Mouse (Mus musculus): Measurements from ENCODE around the gene Mctp1. TPM values are rescaled to one million over a fixed set of nuclear protein-coding genes. Genes with fewer than 3 reads are reported as not detected.

Mctp1 gene
- polyA plus RNA-seq, 1 experiment from 2014 or later = 3.9 TPM

- no peak for TF ChIP-seq CTCF (IDR thresholded peaks at IDR 0.05)
- TF ChIP-seq EP300 (IDR thresholded peaks at IDR 0.05) = no peak
- Histone ChIP-seq H3K27me3 (replicated peaks; ENCODE audit: insufficient read depth, low read length) (no peaks in the 10 kb centered on the region), H3K9me3 (ENCODE audit: low read length) (no peaks in the 10 kb centered on the region), H3K4me2 (replicated peaks; ENCODE audit: low read depth, low read length) (no peak overlapping the region), H3K4me1 (ENCODE audit: insufficient read depth, low read depth, low read length) (no peaks in the 10 kb centered on the region), H3K27ac (ENCODE audit: low read length) (no peak overlapping the region), H3K9ac (replicated peaks; ENCODE audit: low read depth) (no peak overlapping the region), H3K4me3 (ENCODE audit: low read depth, low read length) (no peak overlapping the region), H3K36me3 (ENCODE audit: insufficient read depth, low read length) (no peaks in the 10 kb centered on the region)
- DNase-seq (ENCODE audit: low spot score) (no peak), ATAC-seq (no peak)
- WGBS = 74% methylated on average over 4 of the region's 4 CpGs
Measured at GRCm38 (mm10) chr13:76895770-76896456, 511.6 kb downstream of the Mctp1 start.

GRCm38 (mm10) chr13:76896457-76896790 is 512.1 kb downstream of the Mctp1 start:
- WGBS = 43% methylated on average over 1 of the region's 1 CpGs
- ATAC-seq (no peak), DNase-seq (ENCODE audit: low spot score) (no peak)
- H3K36me3 ChIP-seq (ENCODE audit: insufficient read depth, low read length) = no peaks in the 10 kb centered on the region
- H3K4me3 ChIP-seq (ENCODE audit: low read depth, low read length) = no peak overlapping the region
- no peak overlapping the region for H3K27ac ChIP-seq (ENCODE audit: low read length)
- no peak for TF ChIP-seq EP300 (IDR thresholded peaks at IDR 0.05)
- no peak for TF ChIP-seq CTCF (IDR thresholded peaks at IDR 0.05)
- no peaks in the 10 kb centered on the region for H3K4me1 ChIP-seq (ENCODE audit: insufficient read depth, low read depth, low read length)
- no peaks in the 10 kb centered on the region for H3K9me3 ChIP-seq (ENCODE audit: low read length)
- no peaks in the 10 kb centered on the region for H3K27me3 ChIP-seq (replicated peaks; ENCODE audit: insufficient read depth, low read length)
- H3K4me2 ChIP-seq (replicated peaks; ENCODE audit: low read depth, low read length) = no peak overlapping the region
- no peak overlapping the region for H3K9ac ChIP-seq (replicated peaks; ENCODE audit: low read depth)

GRCm38 (mm10) chr13:76918321-76918720 is 534.0 kb downstream of the Mctp1 start:
- no peak overlapping the region for H3K4me3 ChIP-seq (ENCODE audit: low read depth, low read length)
- WGBS = 77% methylated on average over 1 of the region's 1 CpGs
- no peak overlapping the region for H3K27ac ChIP-seq (ENCODE audit: low read length)
- H3K4me1 ChIP-seq (ENCODE audit: insufficient read depth, low read depth, low read length) = no peaks in the 10 kb centered on the region
- H3K4me2 ChIP-seq (replicated peaks; ENCODE audit: low read depth, low read length) = no peak overlapping the region
- no peak for ATAC-seq
- H3K9ac ChIP-seq (replicated peaks; ENCODE audit: low read depth) = no peak overlapping the region
- no peaks in the 10 kb centered on the region for H3K9me3 ChIP-seq (ENCODE audit: low read length)
- H3K36me3 ChIP-seq (ENCODE audit: insufficient read depth, low read length) = no peaks in the 10 kb centered on the region
- TF ChIP-seq CTCF (IDR thresholded peaks at IDR 0.05) = no peak
- no peak for TF ChIP-seq EP300 (IDR thresholded peaks at IDR 0.05)
- no peaks in the 10 kb centered on the region for H3K27me3 ChIP-seq (replicated peaks; ENCODE audit: insufficient read depth, low read length)
- no peak for DNase-seq (ENCODE audit: low spot score)

GRCm38 (mm10) chr13:76926851-76927250 is 542.5 kb downstream of the Mctp1 start:
- no peak overlapping the region for H3K9ac ChIP-seq (replicated peaks; ENCODE audit: low read depth)
- no peaks in the 10 kb centered on the region for H3K4me1 ChIP-seq (ENCODE audit: insufficient read depth, low read depth, low read length)
- WGBS = 60% methylated on average over 1 of the region's 1 CpGs
- no peak for DNase-seq (ENCODE audit: low spot score)
- H3K36me3 ChIP-seq (ENCODE audit: insufficient read depth, low read length) = no peaks in the 10 kb centered on the region
- TF ChIP-seq EP300 (IDR thresholded peaks at IDR 0.05) (no peak), CTCF (IDR thresholded peaks at IDR 0.05) (no peak)
- H3K9me3 ChIP-seq (ENCODE audit: low read length) = no peaks in the 10 kb centered on the region
- no peak overlapping the region for H3K27ac ChIP-seq (ENCODE audit: low read length)
- no peak overlapping the region for H3K4me2 ChIP-seq (replicated peaks; ENCODE audit: low read depth, low read length)
- H3K27me3 ChIP-seq (replicated peaks; ENCODE audit: insufficient read depth, low read length) = no peaks in the 10 kb centered on the region
- no peak for ATAC-seq
- H3K4me3 ChIP-seq (ENCODE audit: low read depth, low read length) = no peak overlapping the region

GRCm38 (mm10) chr13:76927875-76928440 is 543.6 kb downstream of the Mctp1 start:
- H3K27me3 ChIP-seq (replicated peaks; ENCODE audit: insufficient read depth, low read length) = no peaks in the 10 kb centered on the region
- no peaks in the 10 kb centered on the region for H3K4me1 ChIP-seq (ENCODE audit: insufficient read depth, low read depth, low read length)
- 53% methylated on average over 5 of the region's 5 CpGs for WGBS
- no peak overlapping the region for H3K27ac ChIP-seq (ENCODE audit: low read length)
- no peak overlapping the region for H3K4me3 ChIP-seq (ENCODE audit: low read depth, low read length)
- no peak overlapping the region for H3K9ac ChIP-seq (replicated peaks; ENCODE audit: low read depth)
- no peak overlapping the region for H3K4me2 ChIP-seq (replicated peaks; ENCODE audit: low read depth, low read length)
- DNase-seq (ENCODE audit: low spot score) (no peak), ATAC-seq (no peak)
- TF ChIP-seq CTCF (IDR thresholded peaks at IDR 0.05) = no peak
- TF ChIP-seq EP300 (IDR thresholded peaks at IDR 0.05) = no peak
- H3K36me3 ChIP-seq (ENCODE audit: insufficient read depth, low read length) = no peaks in the 10 kb centered on the region
- no peaks in the 10 kb centered on the region for H3K9me3 ChIP-seq (ENCODE audit: low read length)

GRCm38 (mm10) chr13:76929152-76929551 is 544.8 kb downstream of the Mctp1 start:
- Histone ChIP-seq H3K4me2 (replicated peaks; ENCODE audit: low read depth, low read length) (no peak overlapping the region), H3K4me1 (ENCODE audit: insufficient read depth, low read depth, low read length) (no peaks in the 10 kb centered on the region), H3K36me3 (ENCODE audit: insufficient read depth, low read length) (no peaks in the 10 kb centered on the region), H3K9me3 (ENCODE audit: low read length) (no peaks in the 10 kb centered on the region), H3K9ac (replicated peaks; ENCODE audit: low read depth) (no peak overlapping the region), H3K27ac (ENCODE audit: low read length) (no peak overlapping the region), H3K27me3 (replicated peaks; ENCODE audit: insufficient read depth, low read length) (no peaks in the 10 kb centered on the region), H3K4me3 (ENCODE audit: low read depth, low read length) (no peak overlapping the region)
- no peak for ATAC-seq
- no peak for DNase-seq (ENCODE audit: low spot score)
- TF ChIP-seq EP300 (IDR thresholded peaks at IDR 0.05) (no peak), CTCF (IDR thresholded peaks at IDR 0.05) (no peak)
- 70% methylated on average over 3 of the region's 3 CpGs for WGBS

Measured in lung, postnatal 0 days (tissue).